Mouse (Mus musculus): Measurements from ENCODE around the gene Ier5l.

Ier5l gene

GRCm38 (mm10) chr2:30470143-30470946 lies 3.7 kb downstream of the Ier5l start:
- peak; percentile 76 for DNase-seq

- DNase-seq, result peak; percentile 76
Measured at GRCm38 (mm10) chr2:30469796-30470142, 4.2 kb downstream of the Ier5l start.

GRCm38 (mm10) chr2:30469009-30469408 lies 5.0 kb downstream of the Ier5l start:
- no peak for DNase-seq

- no peak for DNase-seq
Measured at GRCm38 (mm10) chr2:30466787-30467186, 7.2 kb downstream of the Ier5l start.

- DNase-seq, result no peak
Measured at GRCm38 (mm10) chr2:30464411-30464810, 9.6 kb downstream of the Ier5l start.

- peak; percentile 85 for DNase-seq
Measured at GRCm38 (mm10) chr2:30463904-30464330, 10.1 kb downstream of the Ier5l start.

GRCm38 (mm10) chr2:30463341-30463761 lies 10.7 kb downstream of the Ier5l start:
- DNase-seq, result peak; percentile 79

- no peak for DNase-seq
Measured at GRCm38 (mm10) chr2:30459241-30459640, 14.8 kb downstream of the Ier5l start.

- peak; percentile 90 for DNase-seq
Measured at GRCm38 (mm10) chr2:30458349-30458748, 15.7 kb downstream of the Ier5l start.

GRCm38 (mm10) chr2:30456104-30456980 lies 17.7 kb downstream of the Ier5l start:
- DNase-seq, result no peak

- DNase-seq, result no peak
Measured at GRCm38 (mm10) chr2:30454587-30454986, 19.4 kb downstream of the Ier5l start.

GRCm38 (mm10) chr2:30453570-30453969 lies 20.4 kb downstream of the Ier5l start:
- no peak for DNase-seq

- DNase-seq, result no peak
Measured at GRCm38 (mm10) chr2:30451525-30451924, 22.5 kb downstream of the Ier5l start.

- DNase-seq, result no peak
Measured at GRCm38 (mm10) chr2:30450530-30450929, 23.5 kb downstream of the Ier5l start.

GRCm38 (mm10) chr2:30448371-30448770 lies 25.6 kb downstream of the Ier5l start:
- DNase-seq, result no peak

GRCm38 (mm10) chr2:30446891-30447826 lies 26.9 kb downstream of the Ier5l start:
- DNase-seq, result no peak

- peak; percentile 77 for DNase-seq
Measured at GRCm38 (mm10) chr2:30445312-30445711, 28.7 kb downstream of the Ier5l start.

GRCm38 (mm10) chr2:30444450-30444849 lies 29.6 kb downstream of the Ier5l start:
- no peak for DNase-seq

- DNase-seq, result no peak
Measured at GRCm38 (mm10) chr2:30444006-30444405, 30.0 kb downstream of the Ier5l start.

- no peak for DNase-seq
Measured at GRCm38 (mm10) chr2:30443281-30443680, 30.7 kb downstream of the Ier5l start.

- no peak for DNase-seq
Measured at GRCm38 (mm10) chr2:30442498-30442890, 31.5 kb downstream of the Ier5l start.
